Mouse (Mus musculus) C2C12 (cell line): Measurements from ENCODE around the gene Rnf19b. TPM values are rescaled to one million over a fixed set of nuclear protein-coding genes. Genes with fewer than 3 reads are reported as not detected.

Source experiments
- H3K27me3 ChIP-seq: one replicate; pipeline ENCODE4 v1.6.1; 2011; ENCODE audit not compliant: control insufficient read depth, insufficient read depth, insufficient read length
- H3K36me3 ChIP-seq: one replicate; pipeline ENCODE4 v1.6.1; 2011; ENCODE audit not compliant: control insufficient read depth, insufficient read depth
- H3K4me3 ChIP-seq: one replicate; pipeline ENCODE4 v1.5.1; 2011; ENCODE audit warnings: mild to moderate bottlenecking, control low read depth; ENCODE audit not compliant: poor library complexity, insufficient read depth, severe bottlenecking
- H3K79me2 ChIP-seq: one replicate; pipeline ENCODE4 v1.6.1; 2011; ENCODE audit not compliant: control insufficient read depth, insufficient read depth
- H3K79me3 ChIP-seq: one replicate; pipeline ENCODE4 v1.6.1; 2011; ENCODE audit warnings: low read depth, control low read depth
- H3ac ChIP-seq: one replicate; pipeline ENCODE3; 2011; ENCODE audit warnings: low read depth; ENCODE audit not compliant: control insufficient read depth, insufficient read length
- CEBPB ChIP-seq: IDR thresholded peaks from one replicate; pipeline ENCODE4 v1.6.1; 2011; ENCODE audit warnings: low read depth, mild to moderate bottlenecking, control low read depth, moderate library complexity
- CTCF ChIP-seq: IDR thresholded peaks from one replicate; pipeline ENCODE4 v1.5.1; 2011; ENCODE audit not compliant: control insufficient read depth, insufficient read depth, insufficient read length
- FOSL1 ChIP-seq: IDR thresholded peaks from one replicate; pipeline ENCODE4 v1.8.0; 2011; ENCODE audit warnings: mild to moderate bottlenecking, low read length; ENCODE audit not compliant: poor library complexity, insufficient read depth, severe bottlenecking
- MAX ChIP-seq: IDR thresholded peaks from one replicate; pipeline ENCODE4 v1.6.1; 2011; ENCODE audit warnings: mild to moderate bottlenecking, control low read depth
- MYOD1 ChIP-seq: IDR thresholded peaks from one replicate; pipeline ENCODE4 v1.6.1; 2011; ENCODE audit warnings: low read depth; ENCODE audit not compliant: control insufficient read depth, insufficient read length
- MYOG ChIP-seq: IDR thresholded peaks from one replicate; pipeline ENCODE4 v1.6.1; 2011; ENCODE audit not compliant: control insufficient read depth, insufficient read length; ENCODE audit errors: extremely low read depth
- USF1 ChIP-seq: IDR thresholded peaks from one replicate; pipeline ENCODE4 v1.6.1; 2011; ENCODE audit warnings: low read depth, mild to moderate bottlenecking, control low read depth, moderate library complexity
- polyA plus RNA-seq: library from polyadenylated mRNA; unstranded; fragments of >200 nt; fragmentation: generic; extraction: Trizol; gene quantifications from one replicate; pipeline ENCODE4 v1.2.1, GENCODE M21; 2012; ENCODE audit warnings: missing spikeins

Rnf19b gene
- polyA plus RNA-seq, 1 experiment, result 53.5 TPM

DNA sequence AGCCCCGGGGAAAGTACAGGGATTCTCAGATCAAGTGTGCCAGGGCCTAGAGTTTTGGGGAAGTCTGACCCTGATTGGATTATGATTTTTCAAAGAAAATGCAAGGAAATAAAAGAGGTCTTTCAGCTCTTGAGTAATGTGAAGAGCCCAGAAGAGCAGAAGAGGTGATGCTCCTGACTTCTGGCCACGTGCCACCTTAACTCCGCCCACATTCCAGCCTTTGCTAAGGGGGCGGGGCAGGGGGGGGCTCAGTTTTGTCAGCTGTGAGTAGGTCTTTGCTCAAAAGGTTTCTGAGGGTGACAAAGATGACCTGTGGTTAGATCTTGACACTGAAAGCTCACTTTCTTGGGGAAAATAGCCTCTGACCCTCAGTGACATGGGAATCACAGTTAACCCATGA is 41.7 kb upstream of the Rnf19b start:
- no peaks in the 10 kb centered on the region for H3K79me3 ChIP-seq
- H3ac ChIP-seq, result no peak overlapping the region
- H3K36me3 ChIP-seq, result no peaks in the 10 kb centered on the region
- TF ChIP-seq CEBPB (no peak), CTCF (no peak), USF1 (peak; percentile 33)
- no peaks in the 10 kb centered on the region for H3K79me2 ChIP-seq
- H3K4me3 ChIP-seq, result no peak overlapping the region
- no peaks in the 10 kb centered on the region for H3K27me3 ChIP-seq

DNA sequence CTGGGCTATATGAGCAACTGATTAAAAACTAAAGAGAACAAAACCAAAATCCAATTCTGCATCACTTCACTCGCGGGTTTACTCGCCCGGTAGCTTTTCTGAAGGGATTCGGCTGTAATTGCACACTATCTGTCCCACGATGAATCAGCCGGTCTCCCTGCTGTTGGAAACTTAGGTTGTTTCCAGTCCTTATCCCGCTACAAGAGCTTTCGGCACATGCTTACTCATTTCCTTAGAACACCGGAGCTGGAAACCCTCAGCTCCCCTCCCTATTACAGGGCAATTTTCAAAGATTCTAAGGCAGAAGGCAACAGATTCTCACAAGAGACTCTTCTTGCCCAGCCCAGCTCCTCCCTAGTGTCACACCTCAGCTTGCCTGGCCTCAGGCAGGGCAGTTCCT is 40.9 kb upstream of the Rnf19b start:
- no peaks in the 10 kb centered on the region for H3K79me2 ChIP-seq
- H3ac ChIP-seq, result peak overlapping the region; percentile 67
- no peaks in the 10 kb centered on the region for H3K27me3 ChIP-seq
- no peak overlapping the region for H3K4me3 ChIP-seq
- H3K36me3 ChIP-seq, result no peaks in the 10 kb centered on the region
- TF ChIP-seq FOSL1 (peak; percentile 4), MYOG (no peak)
- H3K79me3 ChIP-seq, result no peaks in the 10 kb centered on the region

DNA sequence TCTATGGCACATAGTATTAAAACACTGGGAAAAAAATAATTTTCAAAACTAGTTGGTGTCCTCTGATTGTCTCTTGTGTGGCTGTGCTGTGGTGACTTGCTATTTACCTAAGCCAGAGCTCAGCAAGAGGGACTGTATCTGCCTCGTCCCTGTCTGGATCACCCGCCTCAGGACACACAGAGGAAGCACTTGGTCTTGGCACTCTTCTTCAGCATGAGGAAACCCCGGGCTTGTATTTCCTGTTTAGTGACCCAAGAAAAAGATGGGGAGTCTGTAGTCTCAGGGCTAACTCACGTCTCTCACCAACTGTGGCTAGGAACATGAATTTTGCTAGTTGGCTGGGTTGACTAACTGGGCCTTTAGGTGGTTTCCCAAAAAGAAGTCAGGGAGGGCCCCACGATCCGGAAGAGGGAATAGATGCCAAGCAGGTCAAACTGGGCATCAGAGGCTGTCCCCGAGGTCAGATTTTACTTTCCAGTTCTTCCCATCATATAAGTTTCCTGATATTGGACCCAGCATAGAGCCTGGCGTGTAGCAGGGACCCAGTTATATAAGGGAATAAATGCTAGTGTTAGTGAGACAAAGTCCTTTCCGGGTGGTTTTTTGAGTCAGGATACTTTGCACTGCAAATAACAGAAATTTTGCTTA is 39.2 kb upstream of the Rnf19b start:
- TF ChIP-seq FOSL1, result no peak
- TF ChIP-seq CEBPB, result no peak
- TF ChIP-seq MYOG, result no peak
- no peak for TF ChIP-seq MAX
- no peak for TF ChIP-seq CTCF
- TF ChIP-seq MYOD1, result no peak

DNA sequence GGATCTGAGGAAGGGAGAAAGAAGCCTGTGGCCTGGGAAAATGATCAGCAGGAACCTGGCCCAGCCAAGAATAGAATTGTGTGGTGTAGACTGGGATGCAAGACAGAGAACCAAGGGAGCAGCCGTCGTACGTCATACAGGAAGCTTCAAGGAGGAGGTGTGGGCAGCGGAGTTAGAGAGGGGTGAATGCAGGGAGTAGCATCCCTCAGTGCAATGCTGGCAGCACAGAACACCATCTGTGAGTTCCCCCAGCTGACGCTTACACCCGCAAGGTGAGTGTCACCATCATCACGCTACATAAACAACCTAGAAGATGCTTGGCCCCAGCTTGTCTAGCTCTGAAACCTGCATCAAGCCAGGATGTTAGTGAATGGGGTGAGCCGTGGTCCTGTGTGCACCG is 38.3 kb upstream of the Rnf19b start:
- Histone ChIP-seq H3K4me3 (no peak overlapping the region), H3K36me3 (no peaks in the 10 kb centered on the region), H3K79me2 (no peaks in the 10 kb centered on the region), H3ac (no peak overlapping the region), H3K79me3 (no peaks in the 10 kb centered on the region), H3K27me3 (no peaks in the 10 kb centered on the region)
- TF ChIP-seq FOSL1 (no peak), MYOG (no peak), USF1 (no peak), CTCF (no peak), MYOD1 (no peak), MAX (no peak)

More for the DNA sequence above, 39.2 kb upstream of the Rnf19b start:
- Histone ChIP-seq H3K27me3 (no peaks in the 10 kb centered on the region), H3ac (no peak overlapping the region), H3K79me2 (no peaks in the 10 kb centered on the region), H3K36me3 (no peaks in the 10 kb centered on the region), H3K79me3 (no peaks in the 10 kb centered on the region), H3K4me3 (no peak overlapping the region)

DNA sequence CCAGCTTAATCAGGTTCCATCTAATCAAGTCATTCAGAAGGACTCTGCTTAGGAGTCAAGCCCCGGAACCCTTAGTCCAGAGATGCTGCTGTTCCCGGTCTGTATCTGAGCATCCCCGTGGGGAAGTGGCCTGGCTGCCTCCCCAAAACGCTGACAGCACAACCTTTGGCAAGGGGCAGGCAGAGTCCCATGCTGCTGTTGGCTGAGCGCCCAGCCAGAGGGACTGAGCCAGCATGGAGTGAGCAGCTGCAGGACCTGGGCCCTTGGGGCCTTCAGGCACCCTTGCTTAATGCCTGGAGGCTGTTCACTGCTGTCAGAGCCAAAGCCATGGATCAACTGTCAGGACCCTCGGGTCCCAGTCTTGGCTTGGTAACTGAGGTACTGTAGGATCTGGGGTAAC is 37.6 kb upstream of the Rnf19b start:
- H3ac ChIP-seq, result no peak overlapping the region
- H3K79me3 ChIP-seq, result no peaks in the 10 kb centered on the region
- TF ChIP-seq MYOD1 (peak; percentile 87), CEBPB (no peak), MYOG (no peak), MAX (peak; percentile 54), CTCF (no peak), USF1 (no peak), FOSL1 (no peak)
- H3K79me2 ChIP-seq, result no peaks in the 10 kb centered on the region
- H3K4me3 ChIP-seq, result no peak overlapping the region
- H3K36me3 ChIP-seq, result no peaks in the 10 kb centered on the region
- H3K27me3 ChIP-seq, result no peaks in the 10 kb centered on the region

DNA sequence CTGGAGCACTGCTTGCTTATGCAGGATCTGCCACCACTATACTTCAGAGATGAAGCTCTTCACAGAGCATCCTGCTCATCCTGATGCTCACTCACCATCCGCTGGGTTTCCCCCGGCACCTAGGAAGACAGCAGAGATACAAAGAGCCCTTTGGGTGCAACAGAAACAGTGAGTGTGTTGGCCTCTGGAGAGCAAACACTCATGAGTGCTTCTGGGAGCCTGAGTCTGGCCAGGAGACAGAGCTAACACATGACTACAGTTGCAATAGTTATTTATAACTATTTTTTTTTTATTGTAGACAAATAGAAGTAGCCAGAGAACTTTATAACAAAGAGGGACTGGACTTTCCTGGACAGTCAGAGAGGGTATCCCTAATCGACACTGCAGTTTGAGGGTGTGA is 36.6 kb upstream of the Rnf19b start:
- Histone ChIP-seq H3K79me2 (no peaks in the 10 kb centered on the region), H3K36me3 (no peaks in the 10 kb centered on the region), H3K27me3 (no peaks in the 10 kb centered on the region), H3K4me3 (no peak overlapping the region), H3ac (no peak overlapping the region), H3K79me3 (no peaks in the 10 kb centered on the region)
- no peak for TF ChIP-seq MAX

DNA sequence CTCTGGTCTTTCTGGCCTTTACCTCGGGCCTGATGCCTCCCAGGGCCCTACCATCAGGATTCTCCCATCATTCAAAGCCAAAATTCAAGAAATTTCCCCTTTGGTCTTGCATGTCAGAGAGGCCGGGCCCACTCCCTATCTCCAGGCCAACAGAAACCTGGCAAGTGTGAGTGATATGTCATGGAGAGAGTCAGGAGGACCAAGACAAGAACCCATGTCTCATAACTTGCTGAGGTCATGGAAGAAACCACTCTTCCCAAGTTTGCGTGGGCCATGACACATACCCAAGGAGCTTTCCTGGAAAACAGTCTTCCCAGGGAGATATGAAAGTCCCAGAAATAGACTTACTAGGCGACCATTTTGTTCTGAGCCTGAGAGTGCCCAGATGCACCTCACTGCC is 36.2 kb upstream of the Rnf19b start:
- TF ChIP-seq MAX (no peak), MYOD1 (no peak), CTCF (no peak), FOSL1 (no peak), MYOG (no peak), CEBPB (no peak)
- Histone ChIP-seq H3K79me3 (no peaks in the 10 kb centered on the region), H3ac (no peak overlapping the region), H3K27me3 (no peaks in the 10 kb centered on the region), H3K79me2 (no peaks in the 10 kb centered on the region), H3K4me3 (no peak overlapping the region), H3K36me3 (no peaks in the 10 kb centered on the region)
